Mouse (Mus musculus) kidney, postnatal 0 days (tissue): ENCODE data around the gene Gm17469. TPM values are rescaled to one million over a fixed set of nuclear protein-coding genes. Genes with fewer than 3 reads are reported as not detected.
"Not testable (repeated sequence)": the region's sequence is repeated elsewhere in the genome, so short reads cannot be mapped to it uniquely, and the experiment has no call there.

Experiments
- ATAC-seq: fragments of 200-750 bp; cut with Nextera tagmentation; replicated peaks from 2 replicates; pipeline ENCODE4 v1.8.0; 2017; ENCODE audit warnings: low read depth, moderate number of reproducible peaks, moderate TSS enrichment, moderate library complexity; ENCODE audit not compliant: low FRiP score
- DNase-seq: peaks from one replicate; pipeline ENCODE4 v3.0.0-alpha.2; 2016; ENCODE audit warnings: low spot score
- H3K27ac ChIP-seq: fragments of 300-500 bp; sonication (generic); 2 replicates; pipeline ENCODE4 v1.5.1; 2014; ENCODE audit warnings: mild to moderate bottlenecking
- H3K27me3 ChIP-seq: fragments of 300-500 bp; sonication (generic); 2 replicates; pipeline ENCODE4 v1.6.1; 2014; ENCODE audit warnings: low read length, mixed read lengths; ENCODE audit not compliant: insufficient read depth
- H3K36me3 ChIP-seq: fragments of 300-500 bp; sonication (generic); 2 replicates; pipeline ENCODE4 v1.6.1; 2014; ENCODE audit warnings: low read length, mixed read lengths; ENCODE audit not compliant: insufficient read depth
- H3K4me1 ChIP-seq: fragments of 300-500 bp; sonication (generic); replicated peaks from 2 replicates; pipeline ENCODE4 v1.6.1; 2014; ENCODE audit warnings: antibody characterized with exemption, low read length, mixed read lengths; ENCODE audit not compliant: insufficient read depth
- H3K4me2 ChIP-seq: fragments of 300-500 bp; sonication (generic); 2 replicates; pipeline ENCODE4 v1.6.1; 2014; ENCODE audit warnings: mild to moderate bottlenecking, low read length, moderate library complexity, mixed read lengths
- H3K4me3 ChIP-seq: fragments of 300-500 bp; sonication (generic); replicated peaks from 2 replicates; pipeline ENCODE4 v1.5.1; 2014; ENCODE audit warnings: low read depth, low read length
- H3K9ac ChIP-seq: fragments of 300-500 bp; sonication (generic); 2 replicates; pipeline ENCODE4 v1.6.1; 2014; ENCODE audit warnings: low read depth, low read length
- H3K9me3 ChIP-seq: fragments of 300-500 bp; sonication (generic); replicated peaks from 2 replicates; pipeline ENCODE4 v1.6.1; 2016; ENCODE audit warnings: low read length, inconsistent platforms, mixed read lengths
- WGBS: fragments of 180-500 bp; shearing (Covaris S2); extraction: QIAGEN DNeasy Blood & Tissue Kit; methylation state at CpG from one replicate; pipeline ENCODE4 v1.1.7; 2014; 5-methylcytosine and 5-hydroxymethylcytosine counted together
- polyA plus RNA-seq: library from polyadenylated mRNA; unstranded; fragments of >200 nt; fragmentation: Nextera tagmentation; extraction: Ambion mirVana; gene quantifications from 2 replicates; pipeline ENCODE4 v1.2.1, GENCODE M21; 2015

Gene Gm17469
- not detected in 2 replicates for polyA plus RNA-seq

DNA sequence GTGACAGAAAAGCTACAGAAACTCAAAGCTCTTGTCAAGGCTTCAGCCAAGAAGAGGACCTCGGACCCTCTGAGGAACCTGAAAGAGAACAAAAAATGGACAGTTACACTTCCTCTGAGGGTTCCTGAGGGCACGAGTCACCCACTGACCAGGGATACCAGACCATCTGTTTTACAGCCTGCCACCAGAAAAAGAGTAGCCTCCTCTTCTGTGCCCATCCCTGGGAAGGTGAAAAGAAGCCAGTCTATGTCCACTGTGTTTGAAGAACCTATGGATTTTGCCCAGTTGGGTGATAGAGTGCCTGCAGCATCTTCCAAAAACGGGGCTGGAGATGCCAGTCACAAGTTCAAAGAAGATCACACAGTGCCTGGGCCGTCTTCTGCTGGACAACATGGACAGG is at the start of gene Gm17469:
Gene Gm17469, plus strand, starts transcription at position 301 of the 400 bp plus-strand sequence.
- H3K4me3 ChIP-seq, H3K27ac ChIP-seq, H3K9ac ChIP-seq, H3K27me3 ChIP-seq, H3K4me2 ChIP-seq, ATAC-seq, H3K9me3 ChIP-seq, H3K36me3 ChIP-seq, DNase-seq, H3K4me1 ChIP-seq: not testable (repeated sequence)
- WGBS: no CpG with 5 or more reads among the region's 4 CpGs

Other genes with a start within 250 kb of the Gm17469 start
- gene Gm17584, start 129.3 kb upstream of the Gm17469 start, polyA plus RNA-seq: not detected in 2 replicates